Mouse (Mus musculus) T-helper 17 cell (primary cell): ENCODE data around the gene 2610028H24Rik.

Source experiments
- in situ Hi-C, 2 experiments: fragments of 300-600 bp; cut with MboI, MseI; formaldehyde crosslinking; loops; 1 replicate in 1 of 2; 2 replicates in 1 of 2; pipeline ENCODE4 v1.15.1; 2025; ENCODE audit warnings: high pct_unique_total_duplicates in 2 of 2

The 2610028H24Rik gene

DNA sequence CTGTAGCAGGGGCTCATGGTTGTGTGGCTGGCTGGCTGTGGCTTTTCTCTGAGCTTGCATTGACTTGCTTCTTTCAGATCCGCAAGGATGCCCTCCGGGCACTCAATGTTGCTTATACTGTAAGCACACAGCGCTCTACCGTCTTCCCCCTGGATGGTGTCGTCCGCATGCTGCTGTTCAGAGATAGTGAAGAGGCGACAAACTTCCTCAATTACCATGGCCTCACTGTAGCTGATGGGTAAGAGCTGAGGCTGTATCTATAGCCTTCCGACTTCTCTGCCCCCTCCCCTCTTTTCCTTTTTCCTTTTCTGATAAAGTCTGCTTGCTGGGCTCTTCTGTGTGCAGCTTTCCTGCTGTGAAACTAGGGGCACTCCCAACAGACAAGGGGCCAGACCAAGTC is 39.4 kb downstream of the 2610028H24Rik start:
- in situ Hi-C loops = loop anchor here in 1 of 2 experiments (10.0 kb wide), 1 partner anchor 63 kb away; no protein-coding TSS in a partner anchor

GRCm38 (mm10) chr10:76489205-76489604 is 40.3 kb downstream of the 2610028H24Rik start:
- in situ Hi-C loops = loop anchor here in 1 of 2 experiments (10.0 kb wide), 1 partner anchor 64 kb away; no protein-coding TSS in a partner anchor

GRCm38 (mm10) chr10:76493527-76493926 is 44.6 kb downstream of the 2610028H24Rik start:
- in situ Hi-C loops = no loop called here

GRCm38 (mm10) chr10:76495501-76495900 is 46.6 kb downstream of the 2610028H24Rik start:
- in situ Hi-C loops = no loop called here

GRCm38 (mm10) chr10:76496366-76496765 is 47.5 kb downstream of the 2610028H24Rik start:
- in situ Hi-C loops = no loop called here

DNA sequence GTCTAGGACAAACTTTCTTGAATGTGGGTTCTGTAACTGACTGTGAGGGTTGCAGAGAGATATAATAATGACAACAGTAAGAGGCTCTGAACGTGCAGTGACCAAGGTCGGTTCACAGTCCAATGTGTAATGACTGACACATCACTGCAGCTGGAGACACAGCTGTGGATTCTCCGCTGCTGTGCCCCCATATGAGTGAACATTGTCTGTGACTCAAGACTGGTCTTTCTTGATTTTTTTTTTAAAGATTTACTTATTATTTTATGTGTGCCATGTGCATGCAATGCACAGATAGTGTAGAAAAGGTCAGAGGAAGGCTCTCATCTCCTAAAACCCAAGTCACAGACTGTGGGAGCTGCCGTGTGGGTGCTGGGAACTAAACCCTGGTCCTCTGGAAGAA is 48.6 kb downstream of the 2610028H24Rik start:
- in situ Hi-C loops = no loop called here

DNA sequence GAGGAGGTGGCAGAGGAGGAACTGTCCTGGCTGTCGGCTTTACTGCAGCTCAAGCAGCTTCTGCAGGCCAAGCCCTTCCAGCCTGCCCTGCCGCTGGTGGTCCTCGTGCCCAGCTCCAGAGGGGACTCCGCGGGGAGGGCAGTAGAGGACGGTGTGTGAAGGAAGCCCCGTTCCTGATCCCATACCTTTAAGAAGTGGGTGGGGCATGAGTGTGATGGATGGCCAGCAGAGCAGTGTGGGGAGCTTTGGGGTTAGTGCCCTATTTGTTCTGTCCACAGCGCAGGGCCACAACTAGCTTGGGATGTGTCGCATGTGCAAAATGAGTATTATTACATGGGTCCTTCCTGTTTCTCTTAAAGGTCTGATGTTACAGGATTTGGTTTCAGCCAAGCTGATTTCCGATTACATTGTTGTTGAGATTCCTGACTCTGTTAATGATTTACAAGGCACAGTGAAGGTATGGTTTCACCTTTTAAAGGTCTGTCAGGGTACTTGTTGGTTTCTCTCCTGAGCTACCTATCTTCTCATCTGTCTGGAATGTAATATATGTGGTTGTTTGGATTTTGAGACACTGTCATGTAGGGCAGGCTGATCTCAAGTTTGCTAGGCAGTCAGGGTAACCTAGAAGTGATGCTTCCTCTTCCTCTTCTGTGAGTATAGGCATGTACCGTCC is 55.5 kb downstream of the 2610028H24Rik start:
- in situ Hi-C loops = no loop called here

GRCm38 (mm10) chr10:76505865-76506264 is 57.0 kb downstream of the 2610028H24Rik start:
- in situ Hi-C loops = no loop called here
